Mouse (Mus musculus) urinary bladder, postnatal 14 days (tissue): ENCODE data around the gene Sccpdh.

Source experiments
- DNase-seq: peaks from one replicate; pipeline ENCODE4 v3.0.0; 2021; ENCODE audit warnings: low spot score

The Sccpdh gene

DNA sequence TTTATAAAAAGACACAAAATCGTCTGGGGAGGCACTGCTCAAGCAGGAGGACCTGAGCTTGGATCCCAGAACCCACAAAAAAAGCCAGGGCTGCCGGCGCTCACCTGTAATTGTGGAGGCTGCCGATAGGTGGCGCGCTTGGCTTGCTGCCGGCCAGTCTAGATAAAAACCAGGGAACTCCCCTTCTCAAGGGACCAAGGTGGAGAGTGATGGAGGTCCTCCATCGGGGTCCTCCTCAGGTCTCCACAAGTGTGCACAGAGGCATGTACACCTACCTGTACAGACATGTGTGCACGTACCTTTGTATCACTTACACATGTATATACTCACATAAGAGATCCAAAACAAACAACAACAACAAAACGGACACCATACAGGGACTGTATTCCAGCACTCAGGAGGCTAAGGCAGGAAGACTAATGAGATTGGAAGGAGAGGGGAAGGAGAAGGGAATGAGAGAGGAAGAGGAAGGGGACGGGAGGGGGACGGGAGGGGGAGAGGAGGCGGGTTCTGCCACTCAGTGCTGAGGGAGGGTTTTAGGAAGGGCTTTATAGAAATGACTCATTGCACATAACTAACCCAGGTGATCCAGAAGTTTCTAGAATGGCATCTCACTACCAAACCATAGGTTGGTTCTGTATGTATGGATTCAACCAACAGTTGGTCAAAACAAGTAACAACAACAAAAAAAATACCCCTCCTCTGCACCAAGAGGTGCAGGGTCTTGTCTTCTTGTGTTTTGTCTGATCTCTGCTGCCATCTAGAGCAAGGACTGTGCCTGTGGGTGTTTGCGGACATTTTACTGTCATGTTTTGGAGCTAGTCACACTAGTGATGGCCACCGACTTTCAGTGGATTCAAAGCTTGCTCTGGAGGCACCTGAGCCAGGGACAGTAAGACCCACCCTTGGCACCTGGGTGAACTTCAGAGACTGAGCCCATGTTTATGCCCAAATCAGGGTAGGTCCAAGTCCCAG lies 66.8 kb downstream of the Sccpdh start:
- peak; percentile 61 for DNase-seq

DNA sequence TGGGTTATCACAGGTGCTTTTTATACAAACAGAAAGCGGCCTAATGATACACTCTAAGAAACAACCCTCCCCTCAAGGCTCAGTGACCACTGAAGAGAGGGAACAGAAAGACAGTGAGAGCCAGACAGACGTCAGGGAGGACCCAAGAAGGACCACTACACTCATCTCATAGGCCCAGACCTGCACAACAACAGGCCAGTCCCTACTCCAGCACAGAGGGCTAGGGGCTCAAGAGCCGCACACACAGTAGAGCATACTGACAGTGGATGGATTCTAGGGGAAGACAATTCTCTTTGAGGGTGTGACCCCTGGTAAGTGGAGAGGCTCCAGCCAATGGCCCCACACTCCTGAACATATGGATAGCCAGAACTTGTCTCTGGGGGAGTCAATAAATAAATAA lies 68.5 kb downstream of the Sccpdh start:
- DNase-seq, result no peak
